In the genomic region with DNA sequence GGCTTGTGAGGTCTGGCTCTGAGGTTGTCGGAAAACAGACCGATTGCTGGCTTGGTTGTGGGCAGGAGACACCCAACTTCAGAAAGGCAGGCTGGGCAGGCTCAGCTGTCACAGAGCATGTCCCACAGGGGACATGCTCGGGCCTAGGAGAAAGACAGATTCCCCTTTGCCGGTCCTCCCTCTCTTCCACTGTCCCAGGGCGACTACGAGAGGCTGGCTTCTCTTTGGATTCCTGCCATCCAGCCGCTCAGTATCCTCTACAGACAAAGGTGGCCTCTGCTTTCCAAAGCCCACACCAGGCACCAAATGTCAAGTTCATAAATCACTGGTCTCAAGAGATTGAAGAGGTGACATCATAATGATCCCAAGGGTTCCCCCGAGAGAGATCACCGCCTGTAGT, we compare ENCODE assay signal across 12 mouse cellular contexts. TPM values are rescaled to one million over a fixed set of nuclear protein-coding genes. Genes with fewer than 3 reads are reported as not detected.
DNase-seq lines count a peak whose midpoint lies in the region; ATAC-seq lines count a peak whose summit lies in the region.
"Had no signal": no experiment of that assay in that cellular context is flagged by ENCODE, and none has a peak within 500 bp of the region (broad histone marks: within the 10 kb centered on the region; RNA-seq: fewer than 3 reads in every experiment).

No protein-coding gene starts in this region.

- no peak overlapping the region for H3K4me3 ChIP-seq in liver, embryonic 12.5 days
- no peak overlapping the region for H3K4me3 ChIP-seq in liver, embryonic 11.5 days (ENCODE audit: low read depth, low read length)
- peak overlapping the region; percentile 61 for H3K4me3 ChIP-seq in limb, embryonic 13.5 days

- no peak overlapping the region for H3K9ac ChIP-seq in liver, embryonic 12.5 days
- H3K9ac ChIP-seq in liver, embryonic 11.5 days (ENCODE audit: low read depth, low read length) = no peak overlapping the region
- H3K9ac ChIP-seq in limb, embryonic 13.5 days = 0 out of 2 replicates have a peak overlapping the region, but pooled peaks have one; percentile 32

- H3K4me1 ChIP-seq in liver, embryonic 12.5 days = peaks cover 48% of the 10 kb centered on the region
- peaks cover 21% of the 10 kb centered on the region for H3K4me1 ChIP-seq in liver, embryonic 11.5 days (replicated peaks; ENCODE audit: control insufficient read depth, insufficient read depth, low read length)
- H3K4me1 ChIP-seq in limb, embryonic 13.5 days = peaks cover 67% of the 10 kb centered on the region

- intact Hi-C loops in heart, postnatal 10 days (cut with DNase I) = loop anchor here (1.0 to 2.0 kb wide), 2 partner anchors 12 to 107 kb away; no protein-coding TSS in a partner anchor

- no peaks in the 10 kb centered on the region for H3K36me3 ChIP-seq in liver, embryonic 12.5 days
- H3K36me3 ChIP-seq in liver, embryonic 11.5 days (ENCODE audit: control insufficient read depth, insufficient read depth, low read length) = no peaks in the 10 kb centered on the region
- no peaks in the 10 kb centered on the region for H3K36me3 ChIP-seq in limb, embryonic 13.5 days

- 66% methylated on average over 9 of the region's 9 CpGs for WGBS in liver, embryonic 12.5 days (ENCODE audit: insufficient replicate concordance)
- WGBS in liver, embryonic 11.5 days = 70% methylated on average over 9 of the region's 9 CpGs
- 70% methylated on average over 9 of the region's 9 CpGs for WGBS in limb, embryonic 13.5 days

- 0 out of 2 replicates have a peak overlapping the region, but pooled peaks have one; percentile 83 for H3K4me2 ChIP-seq in liver, embryonic 12.5 days
- H3K4me2 ChIP-seq in liver, embryonic 11.5 days = no peak overlapping the region; the same call in none of the 2 replicates
- peak overlapping the region; percentile 71 for H3K4me2 ChIP-seq in limb, embryonic 13.5 days (replicated peaks)

- H3K27ac ChIP-seq in liver, embryonic 12.5 days = no peak overlapping the region
- no peak overlapping the region for H3K27ac ChIP-seq in liver, embryonic 11.5 days (ENCODE audit: low read depth, low read length)
- no peak overlapping the region for H3K27ac ChIP-seq in limb, embryonic 13.5 days

- DNase-seq in heart, adult 11 months = peak; percentile 92
- DNase-seq in heart, postnatal 10 days = no peak
- DNase-seq in liver, embryonic 11.5 days (ENCODE audit: low spot score) = no peak
- peak; percentile 86 for DNase-seq in MN1 (ENCODE audit: low spot score)
- no peak for DNase-seq in spleen, postnatal 36 days (ENCODE audit: low spot score in 2 of 2)
- DNase-seq in frontal cortex, postnatal 10 days (ENCODE audit: low spot score in 2 of 2) = no peak
- DNase-seq: adrenal gland, adult 2 months; lung, postnatal 14 days; thymus, adult 18-20 months had no signal

- no peaks in the 10 kb centered on the region for H3K9me3 ChIP-seq in liver, embryonic 12.5 days (replicated peaks)
- H3K9me3 ChIP-seq in liver, embryonic 11.5 days (ENCODE audit: control insufficient read depth, low read length) = no peaks in the 10 kb centered on the region
- no peaks in the 10 kb centered on the region for H3K9me3 ChIP-seq in limb, embryonic 13.5 days

- no peak for ATAC-seq in liver, embryonic 12.5 days
- no peak for ATAC-seq in liver, embryonic 11.5 days (replicated peaks; ENCODE audit: low FRiP score)
- no peak for ATAC-seq in limb, embryonic 13.5 days (ENCODE audit: low FRiP score, low read depth)

- H3K27me3 ChIP-seq in liver, embryonic 12.5 days (replicated peaks) = peaks cover 42% of the 10 kb centered on the region
- H3K27me3 ChIP-seq in liver, embryonic 11.5 days (replicated peaks; ENCODE audit: control insufficient read depth, insufficient read depth, low read length) = peaks cover 10% of the 10 kb centered on the region
- peaks cover 17% of the 10 kb centered on the region for H3K27me3 ChIP-seq in limb, embryonic 13.5 days

RNA-seq across cellular contexts. Expression of gene Cd9, which starts 2.6 kb away (rescaled TPM):
- total RNA-seq in heart, postnatal 10 days (2021) = 10 to 100 TPM; 77.7 to 79.8 TPM
- polyA plus RNA-seq in liver, embryonic 12.5 days (2016; fragmentation: Nextera tagmentation; extraction: Ambion mirVana) = 88.3 and 93.3 TPM in 2 replicates
- 111 and 113 TPM in 2 replicates for polyA plus RNA-seq in liver, embryonic 11.5 days (2014; fragmentation: Nextera tagmentation; extraction: Ambion mirVana)
- polyA plus RNA-seq in limb, embryonic 13.5 days (2015; fragmentation: Nextera tagmentation; extraction: Ambion mirVana) = 157 and 174 TPM in 2 replicates

RNA-seq across cellular contexts. Expression of gene Vwf, which starts 54.5 kb away (rescaled TPM):
- total RNA-seq in heart, postnatal 10 days (2021) = 10 to 100 TPM; 77.4 to 85.2 TPM
- polyA plus RNA-seq in liver, embryonic 12.5 days (2016; fragmentation: Nextera tagmentation; extraction: Ambion mirVana) = 19.2 and 21.5 TPM in 2 replicates
- 25.3 and 32.4 TPM in 2 replicates for polyA plus RNA-seq in liver, embryonic 11.5 days (2014; fragmentation: Nextera tagmentation; extraction: Ambion mirVana)
- 6.7 and 6.9 TPM in 2 replicates for polyA plus RNA-seq in limb, embryonic 13.5 days (2015; fragmentation: Nextera tagmentation; extraction: Ambion mirVana)
- total RNA-seq: CH12.LX had no signal

Comparison
In these comparisons a context has a peak if more than half of its experiments do, and no peak if none do; other contexts are left out.
1. DNase-seq: peak in heart, adult 11 months (single experiment) and MN1 (single experiment); none in heart, postnatal 10 days (0 of 2), liver, embryonic 11.5 days (single experiment), spleen, postnatal 36 days (0 of 2) and frontal cortex, postnatal 10 days (0 of 2).